Mouse (Mus musculus) adrenal gland, postnatal 36 days (tissue): ENCODE measurements at regions not wholly inside any gene's neighbourhood (a gene's known extent, or its start where the extent isn't known, plus 50 kb on each side); places are given as distances from the start of the nearest gene placed in this dataset.
A peak's percentile ranks its signal among the peaks of the same experiment; 100 is the strongest.

Source experiments
- DNase-seq, 2 experiments: peaks; one replicate each; pipeline ENCODE4 v3.0.0; 2021; ENCODE audit warnings: mixed read lengths in 1 of 2

- DNase-seq, result no peak
Observed at GRCm38 (mm10) chr17:88173354-88174032, 108.4 kb upstream of the Fbxo11 start.

DNA sequence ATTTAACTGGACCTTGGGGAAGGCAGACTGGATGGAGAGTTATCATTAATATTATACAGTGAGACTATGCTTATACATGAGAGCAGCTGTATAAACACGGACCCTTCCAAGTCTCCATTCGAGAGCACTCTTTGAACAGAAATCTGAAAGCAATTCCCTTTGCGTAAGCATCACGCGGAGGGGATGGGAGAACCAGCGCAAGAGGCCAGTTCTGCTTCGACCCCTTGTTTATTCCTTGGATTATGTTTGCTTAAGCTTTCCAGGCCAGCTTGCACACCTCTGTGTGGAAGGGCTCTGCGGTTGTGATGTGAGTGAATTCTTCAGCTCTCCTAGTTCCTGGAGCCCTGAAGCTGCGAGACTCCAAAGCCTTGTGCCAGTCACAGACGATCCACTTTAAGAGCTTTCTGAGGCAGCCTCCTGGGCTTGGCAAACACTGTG lies 109.2 kb upstream of the Fbxo11 start:
- DNase-seq, result no peak

DNA sequence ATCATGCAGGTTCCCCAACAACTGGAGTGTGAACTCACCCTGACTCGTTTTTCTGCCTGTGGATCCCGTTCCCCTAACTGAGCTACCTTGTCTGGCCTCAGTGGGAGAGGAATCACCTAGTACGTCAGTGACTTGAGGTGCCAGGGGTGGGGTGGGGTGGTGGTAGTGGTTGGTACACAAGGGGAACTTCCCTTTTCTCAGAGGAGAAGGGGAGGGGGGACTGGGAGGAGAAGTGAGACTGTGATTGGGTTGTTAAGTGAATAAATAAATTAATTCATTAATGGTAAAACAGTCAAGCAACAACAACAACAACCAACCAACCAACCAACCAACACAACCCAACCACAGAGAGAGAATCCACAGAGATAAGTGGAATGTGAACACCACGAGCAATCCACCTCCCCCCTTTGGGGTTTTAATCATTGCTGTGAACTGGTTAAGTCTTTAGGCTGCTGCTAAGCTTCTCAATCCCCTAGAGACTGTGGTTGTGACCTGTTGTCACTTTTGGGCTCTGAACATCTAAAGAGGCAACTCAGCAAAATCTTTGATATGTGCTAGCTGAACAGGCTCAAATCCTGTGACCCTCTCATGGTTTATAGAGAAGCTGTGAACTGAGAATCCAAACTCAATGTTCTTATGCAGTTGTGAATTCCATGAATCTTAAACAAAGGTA lies 111.0 kb upstream of the Fbxo11 start:
- DNase-seq, result no peak

DNA sequence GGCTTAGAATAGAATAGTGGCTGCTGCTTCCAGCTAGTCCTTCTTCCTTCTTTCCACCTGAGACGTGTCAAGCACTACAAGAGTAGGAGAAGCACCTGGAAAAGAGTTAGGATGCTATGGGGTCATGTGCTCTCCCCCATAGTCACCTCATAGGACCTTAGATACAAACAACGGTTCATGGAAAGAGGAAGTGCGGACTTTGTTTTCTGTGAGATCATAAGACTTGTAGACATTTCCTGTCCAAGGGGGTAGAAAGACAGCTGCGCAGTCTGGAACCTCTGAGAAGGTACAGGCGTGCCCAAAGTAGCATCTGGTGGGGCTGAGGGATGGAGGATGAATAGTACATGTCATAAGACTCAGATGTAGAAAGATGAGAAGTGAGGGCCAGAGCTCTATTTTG lies 125.6 kb upstream of the Fbxo11 start:
- DNase-seq, result no peak

DNA sequence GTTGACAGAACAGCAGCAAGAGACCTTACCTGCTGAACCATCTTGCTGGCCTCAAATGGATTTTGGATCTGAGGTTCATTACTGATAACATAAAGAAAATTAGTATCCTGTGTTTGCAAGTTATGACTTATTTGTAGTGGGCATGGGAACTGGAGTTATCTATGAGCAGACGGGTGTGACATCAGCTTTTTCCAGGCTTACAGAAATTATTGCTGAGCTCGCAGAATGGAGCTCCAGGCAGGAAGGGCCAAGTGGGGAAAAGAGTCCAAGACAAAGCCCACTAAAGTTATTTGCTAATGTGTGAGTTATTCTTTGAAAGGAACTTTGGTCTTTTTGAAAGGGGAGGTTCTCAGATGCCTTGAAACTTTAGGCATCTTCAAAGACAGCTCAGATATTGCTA lies 126.4 kb upstream of the Fbxo11 start:
- no peak for DNase-seq

DNA sequence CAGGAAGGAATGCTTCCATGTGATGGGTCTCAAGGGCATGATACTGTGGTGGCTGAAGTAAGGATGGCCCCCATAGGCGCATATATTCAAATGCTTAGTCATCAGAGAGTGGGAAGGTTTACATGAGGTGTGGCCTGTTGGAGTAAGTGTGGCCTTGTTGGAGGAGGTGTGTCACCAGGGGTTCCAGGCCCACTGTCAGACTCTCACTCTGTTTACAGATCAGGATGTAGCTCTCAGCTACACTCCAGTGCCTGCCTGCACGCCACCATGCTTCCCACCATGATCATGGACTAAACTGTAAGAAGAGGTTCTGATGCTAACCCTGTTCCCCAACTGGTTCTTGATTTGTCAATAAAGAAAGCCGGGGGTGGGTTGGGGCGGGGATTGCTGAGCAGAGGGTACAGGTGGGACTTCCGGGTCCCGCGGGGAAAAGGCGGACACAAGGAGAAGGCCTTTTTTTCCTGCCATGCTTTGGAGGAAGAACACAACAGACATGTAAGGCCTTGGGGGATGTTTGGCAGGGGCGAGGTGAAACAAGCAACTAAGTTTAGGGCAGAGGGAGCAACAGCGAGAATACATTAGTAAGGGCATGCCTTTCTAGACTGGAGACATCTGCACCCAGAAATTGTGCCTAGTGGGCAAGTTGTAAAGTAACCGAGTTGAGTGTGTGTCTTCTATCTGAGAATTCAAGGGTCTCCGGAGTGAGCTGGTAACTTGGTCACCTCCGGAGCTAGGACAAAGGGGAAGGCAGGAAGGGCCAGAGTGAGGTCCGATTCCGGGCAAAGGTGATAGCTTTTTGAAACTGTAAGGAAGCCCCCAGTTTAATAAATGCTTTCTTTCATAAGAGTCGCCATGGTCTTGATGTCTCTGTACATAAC lies 127.1 kb upstream of the Fbxo11 start:
- DNase-seq, result no peak

DNA sequence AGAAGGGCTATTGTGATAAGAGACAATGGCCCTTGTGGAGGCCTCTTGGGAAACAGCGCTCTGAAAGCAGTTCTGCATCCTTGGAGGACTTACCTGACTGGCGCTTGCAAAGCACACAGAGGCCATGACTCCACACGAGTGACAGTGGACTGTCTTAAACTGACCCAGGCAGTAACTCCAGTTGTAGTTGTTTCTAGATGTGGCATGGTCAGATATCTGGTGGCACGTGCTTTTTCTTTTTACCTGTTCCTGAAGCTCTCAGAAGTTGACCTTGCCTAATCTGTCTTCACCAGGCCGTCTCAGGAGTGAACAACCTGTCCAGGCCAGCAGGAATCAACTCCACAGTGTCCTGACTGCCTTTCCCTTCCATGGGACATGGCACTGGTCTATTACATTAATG lies 129.6 kb upstream of the Fbxo11 start:
- DNase-seq, result no peak

DNA sequence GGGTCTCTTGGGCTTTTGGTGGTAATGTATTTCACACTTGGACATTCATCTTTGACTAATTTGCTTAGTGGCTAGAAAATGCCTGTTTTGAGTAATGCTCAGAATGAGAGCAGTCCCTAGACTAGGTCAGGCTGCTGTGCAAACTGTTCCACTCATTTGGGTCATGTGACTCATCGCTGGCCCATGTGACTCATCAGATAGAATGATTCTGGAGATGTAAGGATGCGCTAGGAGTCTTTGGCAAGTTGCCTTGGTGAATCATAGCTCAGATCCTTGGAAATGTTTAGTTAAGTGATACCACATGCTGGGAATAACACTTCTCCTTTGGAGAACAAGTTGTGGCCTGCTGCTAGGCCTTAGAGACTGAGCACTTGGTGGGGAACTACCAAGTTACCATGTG lies 130.2 kb upstream of the Fbxo11 start:
- DNase-seq, result peak; percentile 84 to 87

GRCm38 (mm10) chr17:88195893-88196292 lies 130.8 kb upstream of the Fbxo11 start:
- DNase-seq, result no peak

DNA sequence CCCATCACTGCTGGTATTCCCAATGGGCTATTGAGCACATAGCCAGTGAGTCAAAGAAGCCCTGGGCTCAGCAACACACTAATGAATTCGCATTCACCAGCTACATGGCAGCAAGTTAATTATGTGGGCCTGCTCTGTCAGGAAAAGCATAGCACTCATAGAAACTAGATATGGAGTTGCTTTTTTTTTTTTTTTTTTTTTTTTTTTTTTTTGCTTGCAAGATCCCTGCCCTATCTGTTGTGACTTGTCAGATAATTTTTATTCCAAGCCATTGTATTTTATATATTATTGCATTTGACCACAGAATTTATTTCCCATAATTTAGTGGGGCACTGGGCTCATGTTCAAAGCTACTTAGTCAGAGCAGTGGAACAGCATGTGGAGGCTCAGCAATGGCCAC lies 131.2 kb upstream of the Fbxo11 start:
- no peak for DNase-seq

- DNase-seq, result peak; percentile 17 to 45
Observed at GRCm38 (mm10) chr17:88197381-88197780, 132.3 kb upstream of the Fbxo11 start.

GRCm38 (mm10) chr17:88201249-88201970 lies 136.3 kb upstream of the Fbxo11 start:
- DNase-seq, result no peak

GRCm38 (mm10) chr17:88202214-88202613 lies 137.1 kb upstream of the Fbxo11 start:
- DNase-seq, result no peak

- DNase-seq, result no peak
Observed at GRCm38 (mm10) chr17:88209565-88209964, 144.5 kb upstream of the Fbxo11 start.

GRCm38 (mm10) chr17:88212121-88212520 lies 147.0 kb upstream of the Fbxo11 start:
- peak; percentile 36 to 64 for DNase-seq

- peak; percentile 38 to 63 for DNase-seq
Observed at GRCm38 (mm10) chr17:88214746-88215145, 149.7 kb upstream of the Fbxo11 start.

- DNase-seq, result no peak
Observed at GRCm38 (mm10) chr17:88222379-88222955, 157.4 kb upstream of the Fbxo11 start.

- DNase-seq, result no peak
Observed at GRCm38 (mm10) chr17:88240476-88240875, 175.4 kb upstream of the Fbxo11 start.

- no peak for DNase-seq
Observed at GRCm38 (mm10) chr17:88248625-88249024, 183.5 kb upstream of the Fbxo11 start.

GRCm38 (mm10) chr17:88251949-88252521 lies 186.9 kb upstream of the Fbxo11 start:
- DNase-seq, result peak; percentile 65 to 74
